Mouse (Mus musculus): ENCODE measurements at regions not wholly inside any gene's neighbourhood (a gene's known extent, or its start where the extent isn't known, plus 50 kb on each side); places are given as distances from the start of the nearest gene placed in this dataset.
A peak's percentile ranks its signal among the peaks of the same experiment; 100 is the strongest.

DNA sequence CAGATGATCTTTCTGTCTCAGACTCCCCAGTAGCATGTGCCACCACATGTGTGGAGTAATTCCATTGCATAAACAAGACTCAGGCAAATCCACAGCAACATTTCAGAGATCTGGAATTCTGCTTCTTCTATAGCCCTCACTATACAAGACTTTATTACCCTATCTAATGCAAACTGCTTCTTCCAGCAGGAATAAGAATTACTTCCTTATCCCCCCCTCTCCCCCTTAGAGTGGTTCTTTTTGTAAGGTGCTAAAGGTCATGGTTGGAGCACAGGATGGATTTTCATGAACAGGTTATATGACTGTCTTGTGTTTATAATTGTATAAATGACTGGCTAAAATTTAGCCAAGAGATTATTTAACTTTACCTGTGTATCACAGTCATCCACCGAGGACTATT lies 5037.4 kb downstream of the 9330182O14Rik start:
- H3K27me3 ChIP-seq: no peaks in the 10 kb centered on the region
- ATAC-seq (replicated peaks; ENCODE audit: low FRiP score): no peak
- 86% methylated on average over 1 of the region's 1 CpGs for WGBS
- H3K36me3 ChIP-seq: no peaks in the 10 kb centered on the region
- H3K4me2 ChIP-seq: no peak overlapping the region
- no peak overlapping the region for H3K4me3 ChIP-seq (replicated peaks)
- H3K9me3 ChIP-seq (replicated peaks): no peaks in the 10 kb centered on the region
- no peak overlapping the region for H3K27ac ChIP-seq
- H3K4me1 ChIP-seq: no peaks in the 10 kb centered on the region
- no peak overlapping the region for H3K9ac ChIP-seq

DNA sequence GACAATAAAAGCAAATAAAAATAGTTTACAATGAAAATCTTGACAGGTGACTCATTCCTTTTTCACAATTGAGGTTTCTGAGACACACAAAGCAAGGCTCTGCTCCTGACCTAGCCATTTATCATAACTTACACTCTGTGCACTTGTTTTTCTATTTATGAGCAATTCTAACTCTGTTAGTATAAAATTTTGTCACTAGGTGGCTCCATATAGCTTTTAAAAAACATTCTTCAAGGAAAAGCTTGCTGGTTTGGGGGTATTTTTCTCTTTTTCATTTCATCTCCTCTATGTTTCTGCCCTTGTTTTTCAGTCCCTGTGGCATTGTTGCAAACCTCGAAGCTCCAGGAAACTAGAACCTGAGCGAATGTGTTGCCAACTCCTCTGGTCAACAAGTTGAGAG lies 5044.2 kb downstream of the 9330182O14Rik start:
- no peaks in the 10 kb centered on the region for H3K27me3 ChIP-seq
- no peak overlapping the region for H3K9ac ChIP-seq
- ATAC-seq (replicated peaks; ENCODE audit: low FRiP score): no peak
- H3K27ac ChIP-seq: no peak overlapping the region
- H3K4me1 ChIP-seq: no peaks in the 10 kb centered on the region
- 49% methylated on average over 2 of the region's 2 CpGs for WGBS
- H3K4me2 ChIP-seq: no peak overlapping the region
- no peaks in the 10 kb centered on the region for H3K9me3 ChIP-seq (replicated peaks)
- no peaks in the 10 kb centered on the region for H3K36me3 ChIP-seq
- H3K4me3 ChIP-seq (replicated peaks): no peak overlapping the region

DNA sequence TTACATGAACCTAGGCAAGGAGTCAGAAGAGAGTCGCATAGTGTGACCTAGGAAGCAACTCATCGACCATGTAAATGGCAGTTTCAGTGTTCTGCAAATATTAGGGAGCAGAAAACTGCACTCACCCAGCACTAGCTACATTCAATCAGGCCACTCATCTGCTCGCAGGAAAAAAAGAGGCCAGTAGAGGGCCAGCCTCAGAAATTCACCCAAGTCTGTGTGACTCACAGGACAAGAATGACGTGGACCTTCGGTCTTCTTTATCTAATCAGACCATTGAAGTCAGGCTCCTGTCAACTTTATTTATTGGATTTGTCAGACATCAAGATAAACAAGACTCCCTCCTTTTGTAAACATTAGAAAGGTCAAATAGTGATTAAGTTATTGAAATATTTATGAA lies 5046.0 kb downstream of the 9330182O14Rik start:
- 36% methylated on average over 5 of the region's 5 CpGs for whole genome bisulfite sequencing
- Histone ChIP-seq H3K4me1 (no peaks in the 10 kb centered on the region), H3K9ac (no peak overlapping the region), H3K9me3 (replicated peaks) (no peaks in the 10 kb centered on the region), H3K36me3 (no peaks in the 10 kb centered on the region), H3K4me2 (no peak overlapping the region), H3K4me3 (replicated peaks) (no peak overlapping the region), H3K27me3 (no peaks in the 10 kb centered on the region), H3K27ac (no peak overlapping the region)
- ATAC-seq (replicated peaks; ENCODE audit: low FRiP score): peak; percentile 25; the same call in 1 of the 2 replicates

All from kidney, embryonic 15.5 days (tissue).